Mouse (Mus musculus): Measurements from ENCODE around the gene Alox12b.
A peak's percentile ranks its signal among the peaks of the same experiment; 100 is the strongest.

The Alox12b gene

GRCm38 (mm10) chr11:69123693-69124497, 32.9 kb upstream of the Alox12b start:
- peak; percentile 93 for DNase-seq

- DNase-seq: peak; percentile 67
These were observed 32.3 kb upstream of the Alox12b start for GRCm38 (mm10) chr11:69124498-69124847.

- DNase-seq: peak; percentile 77
These were observed 31.5 kb upstream of the Alox12b start for GRCm38 (mm10) chr11:69125041-69125851.

GRCm38 (mm10) chr11:69125852-69125918, 31.1 kb upstream of the Alox12b start, which contains the start of gene Aloxe3:
Aloxe3 (plus strand) TSS chr11:69125896.
- DNase-seq: no peak

- peak; percentile 38 for DNase-seq
These were observed 30.7 kb upstream of the Alox12b start for GRCm38 (mm10) chr11:69125919-69126705.

GRCm38 (mm10) chr11:69126706-69127095, 30.1 kb upstream of the Alox12b start:
- no peak for DNase-seq

- no peak for DNase-seq
These were observed 28.2 kb upstream of the Alox12b start for GRCm38 (mm10) chr11:69128426-69129122.

GRCm38 (mm10) chr11:69133566-69133922, 23.2 kb upstream of the Alox12b start:
- DNase-seq: no peak

GRCm38 (mm10) chr11:69133923-69134621, 22.7 kb upstream of the Alox12b start:
- peak; percentile 71 for DNase-seq

GRCm38 (mm10) chr11:69134622-69134968, 22.2 kb upstream of the Alox12b start:
- DNase-seq: no peak

GRCm38 (mm10) chr11:69135361-69135760, 21.4 kb upstream of the Alox12b start:
- no peak for DNase-seq

GRCm38 (mm10) chr11:69147546-69147945, 9.2 kb upstream of the Alox12b start:
- DNase-seq: no peak

- DNase-seq: no peak
These were observed 8.3 kb upstream of the Alox12b start for GRCm38 (mm10) chr11:69148451-69148960.

- peak; percentile 29 for DNase-seq
These were observed 7.1 kb upstream of the Alox12b start for GRCm38 (mm10) chr11:69149728-69150127.

GRCm38 (mm10) chr11:69150444-69150843, 6.3 kb upstream of the Alox12b start:
- peak; percentile 80 for DNase-seq

- no peak for DNase-seq
These were observed 5.8 kb upstream of the Alox12b start for GRCm38 (mm10) chr11:69151004-69151403.

GRCm38 (mm10) chr11:69153831-69154230, 3.0 kb upstream of the Alox12b start:
- no peak for DNase-seq

- no peak for DNase-seq
These were observed 1.4 kb upstream of the Alox12b start for GRCm38 (mm10) chr11:69155351-69155750.

GRCm38 (mm10) chr11:69169313-69169712, 12.5 kb downstream of the Alox12b start:
- DNase-seq: no peak

- peak; percentile 65 for DNase-seq
These were observed 14.8 kb downstream of the Alox12b start for GRCm38 (mm10) chr11:69171626-69172025.

GRCm38 (mm10) chr11:69172606-69173005, 15.8 kb downstream of the Alox12b start:
- DNase-seq: no peak

GRCm38 (mm10) chr11:69174722-69175121, 17.9 kb downstream of the Alox12b start:
- DNase-seq: no peak

- no peak for DNase-seq
These were observed 21.7 kb downstream of the Alox12b start for GRCm38 (mm10) chr11:69178525-69178924.

Data from right cerebral cortex, postnatal 4 days (tissue).